Mouse (Mus musculus): ENCODE data around the gene Fam129c. TPM values are rescaled to one million over a fixed set of nuclear protein-coding genes. Genes with fewer than 3 reads are reported as not detected.
A peak's percentile ranks its signal among the peaks of the same experiment; 100 is the strongest.

The Fam129c gene
- polyA plus RNA-seq, 1 experiment: 2.9 TPM

- H3K36me3 ChIP-seq (ENCODE audit: control insufficient read depth, insufficient read depth): no peaks in the 10 kb centered on the region
- H3K4me3 ChIP-seq: peak overlapping the region; percentile 50
- peak overlapping the region; percentile 87 for H3K4me2 ChIP-seq (ENCODE audit: low read depth)
- H3K79me2 ChIP-seq (ENCODE audit: control insufficient read depth, insufficient read depth): no peaks in the 10 kb centered on the region
- no peaks in the 10 kb centered on the region for H3K27me3 ChIP-seq (ENCODE audit: control insufficient read depth, insufficient read depth, insufficient read length)
- peak overlapping the region; percentile 5 for H3ac ChIP-seq (ENCODE audit: control insufficient read depth, insufficient read length)
- TF ChIP-seq POLR2A (IDR thresholded peaks at IDR 0.05; ENCODE audit: insufficient read length, low read depth) (no peak), MAX (IDR thresholded peaks at IDR 0.05; ENCODE audit: low read depth) (no peak), REST (IDR thresholded peaks at IDR 0.05; ENCODE audit: insufficient read depth, insufficient read length) (no peak), TCF3 (IDR thresholded peaks at IDR 0.05; ENCODE audit: insufficient read length, low read depth) (no peak), MYOD1 (IDR thresholded peaks at IDR 0.05; ENCODE audit: control insufficient read depth in 1 of 3, insufficient read length in 2 of 3, low read depth in 2 of 3) (no peak)
Measured at GRCm38 (mm10) chr8:71579009-71579408, 18.4 kb upstream of the Fam129c start.

- Histone ChIP-seq H3K36me3 (ENCODE audit: control insufficient read depth, insufficient read depth) (no peaks in the 10 kb centered on the region), H3K27me3 (ENCODE audit: control insufficient read depth, insufficient read depth, insufficient read length) (no peaks in the 10 kb centered on the region), H3K4me2 (ENCODE audit: low read depth) (peak overlapping the region; percentile 87), H3K4me3 (peak overlapping the region; percentile 50), H3K79me2 (ENCODE audit: control insufficient read depth, insufficient read depth) (no peaks in the 10 kb centered on the region), H3ac (ENCODE audit: control insufficient read depth, insufficient read length) (peak overlapping the region; percentile 5)
- TF ChIP-seq MYOG (IDR thresholded peaks at IDR 0.05; ENCODE audit: control insufficient read depth in 1 of 3, insufficient read depth in 1 of 3, insufficient read length in 2 of 3, low read depth in 2 of 3) (peak in 1 of 3 experiments; percentile 6), USF1 (IDR thresholded peaks at IDR 0.05; ENCODE audit: low read depth) (no peak), TCF3 (IDR thresholded peaks at IDR 0.05; ENCODE audit: insufficient read length, low read depth) (no peak), SRF (IDR thresholded peaks at IDR 0.05; ENCODE audit: control insufficient read depth, insufficient read length, low read depth) (no peak), POLR2A (IDR thresholded peaks at IDR 0.05; ENCODE audit: insufficient read length, low read depth) (peak; percentile 48), MYOD1 (IDR thresholded peaks at IDR 0.05; ENCODE audit: control insufficient read depth in 1 of 3, insufficient read length in 2 of 3, low read depth in 2 of 3) (no peak), REST (IDR thresholded peaks at IDR 0.05; ENCODE audit: insufficient read depth, insufficient read length) (no peak), TCF12 (IDR thresholded peaks at IDR 0.05; ENCODE audit: insufficient read depth, poor library complexity, severe bottlenecking) (no peak), E2F4 (IDR thresholded peaks at IDR 0.05; ENCODE audit: insufficient read depth) (no peak)
Measured at GRCm38 (mm10) chr8:71579476-71579875, 18.0 kb upstream of the Fam129c start.

GRCm38 (mm10) chr8:71580201-71580600 is 17.2 kb upstream of the Fam129c start:
- H3K36me3 ChIP-seq (ENCODE audit: control insufficient read depth, insufficient read depth): no peaks in the 10 kb centered on the region
- no peaks in the 10 kb centered on the region for H3K27me3 ChIP-seq (ENCODE audit: control insufficient read depth, insufficient read depth, insufficient read length)
- peak overlapping the region; percentile 50 for H3K4me3 ChIP-seq
- H3K4me2 ChIP-seq (ENCODE audit: low read depth): peak overlapping the region; percentile 87
- TF ChIP-seq CEBPB (IDR thresholded peaks at IDR 0.05; ENCODE audit: insufficient read depth, poor library complexity, severe bottlenecking) (no peak), MAX (IDR thresholded peaks at IDR 0.05; ENCODE audit: low read depth) (no peak), REST (IDR thresholded peaks at IDR 0.05; ENCODE audit: insufficient read depth, insufficient read length) (no peak), POLR2A (IDR thresholded peaks at IDR 0.05; ENCODE audit: insufficient read length, low read depth) (no peak), TCF12 (IDR thresholded peaks at IDR 0.05; ENCODE audit: insufficient read depth, poor library complexity, severe bottlenecking) (no peak), E2F4 (IDR thresholded peaks at IDR 0.05; ENCODE audit: insufficient read depth) (no peak), USF1 (IDR thresholded peaks at IDR 0.05; ENCODE audit: low read depth) (peak; percentile 33)
- no peak overlapping the region for H3ac ChIP-seq (ENCODE audit: control insufficient read depth, insufficient read length)
- H3K79me2 ChIP-seq (ENCODE audit: control insufficient read depth, insufficient read depth): no peaks in the 10 kb centered on the region

GRCm38 (mm10) chr8:71586891-71587290 is 10.6 kb upstream of the Fam129c start:
- Histone ChIP-seq H3K4me2 (ENCODE audit: low read depth) (no peak overlapping the region), H3K4me3 (no peak overlapping the region), H3K36me3 (ENCODE audit: control insufficient read depth, insufficient read depth) (no peaks in the 10 kb centered on the region), H3K79me2 (ENCODE audit: control insufficient read depth, insufficient read depth) (no peaks in the 10 kb centered on the region), H3K27me3 (ENCODE audit: control insufficient read depth, insufficient read depth, insufficient read length) (no peaks in the 10 kb centered on the region), H3ac (ENCODE audit: control insufficient read depth, insufficient read length) (no peak overlapping the region)
- TF ChIP-seq USF1 (IDR thresholded peaks at IDR 0.05; ENCODE audit: low read depth) (no peak), E2F4 (IDR thresholded peaks at IDR 0.05; ENCODE audit: insufficient read depth) (no peak), POLR2AphosphoS2 (IDR thresholded peaks at IDR 0.05; ENCODE audit: insufficient read length, low read depth) (no peak), TCF3 (IDR thresholded peaks at IDR 0.05; ENCODE audit: insufficient read length, low read depth) (no peak), POLR2A (IDR thresholded peaks at IDR 0.05; ENCODE audit: insufficient read length, low read depth) (no peak), SRF (IDR thresholded peaks at IDR 0.05; ENCODE audit: control insufficient read depth, insufficient read length, low read depth) (no peak), MYOD1 (IDR thresholded peaks at IDR 0.05; ENCODE audit: control insufficient read depth in 1 of 3, insufficient read length in 2 of 3, low read depth in 2 of 3) (no peak), MAX (IDR thresholded peaks at IDR 0.05; ENCODE audit: low read depth) (no peak), TCF12 (IDR thresholded peaks at IDR 0.05; ENCODE audit: insufficient read depth, poor library complexity, severe bottlenecking) (no peak), REST (IDR thresholded peaks at IDR 0.05; ENCODE audit: insufficient read depth, insufficient read length) (no peak), CEBPB (IDR thresholded peaks at IDR 0.05; ENCODE audit: insufficient read depth, poor library complexity, severe bottlenecking) (no peak), MYOG (IDR thresholded peaks at IDR 0.05; ENCODE audit: control insufficient read depth in 1 of 3, insufficient read depth in 1 of 3, insufficient read length in 2 of 3, low read depth in 2 of 3) (no peak)

- Histone ChIP-seq H3K4me3 (no peak overlapping the region), H3K79me2 (ENCODE audit: control insufficient read depth, insufficient read depth) (peaks cover 8% of the 10 kb centered on the region), H3ac (ENCODE audit: control insufficient read depth, insufficient read length) (no peak overlapping the region), H3K36me3 (ENCODE audit: control insufficient read depth, insufficient read depth) (no peaks in the 10 kb centered on the region), H3K27me3 (ENCODE audit: control insufficient read depth, insufficient read depth, insufficient read length) (no peaks in the 10 kb centered on the region), H3K4me2 (ENCODE audit: low read depth) (no peak overlapping the region)
- TF ChIP-seq REST (IDR thresholded peaks at IDR 0.05; ENCODE audit: insufficient read depth, insufficient read length) (no peak), POLR2AphosphoS2 (IDR thresholded peaks at IDR 0.05; ENCODE audit: insufficient read length, low read depth) (no peak), E2F4 (IDR thresholded peaks at IDR 0.05; ENCODE audit: insufficient read depth) (no peak), TCF3 (IDR thresholded peaks at IDR 0.05; ENCODE audit: insufficient read length, low read depth) (no peak), TCF12 (IDR thresholded peaks at IDR 0.05; ENCODE audit: insufficient read depth, poor library complexity, severe bottlenecking) (no peak), USF1 (IDR thresholded peaks at IDR 0.05; ENCODE audit: low read depth) (no peak), MAX (IDR thresholded peaks at IDR 0.05; ENCODE audit: low read depth) (no peak), MYOG (IDR thresholded peaks at IDR 0.05; ENCODE audit: control insufficient read depth in 1 of 3, insufficient read depth in 1 of 3, insufficient read length in 2 of 3, low read depth in 2 of 3) (no peak), CEBPB (IDR thresholded peaks at IDR 0.05; ENCODE audit: insufficient read depth, poor library complexity, severe bottlenecking) (no peak), MYOD1 (IDR thresholded peaks at IDR 0.05; ENCODE audit: control insufficient read depth in 1 of 3, insufficient read length in 2 of 3, low read depth in 2 of 3) (no peak), SRF (IDR thresholded peaks at IDR 0.05; ENCODE audit: control insufficient read depth, insufficient read length, low read depth) (no peak), POLR2A (IDR thresholded peaks at IDR 0.05; ENCODE audit: insufficient read length, low read depth) (no peak)
Measured at GRCm38 (mm10) chr8:71588762-71589161, 8.7 kb upstream of the Fam129c start.
